Mouse (Mus musculus) urinary bladder, postnatal 10 days (tissue): ENCODE results near the gene Mycbp.
"Not testable (repeated sequence)": the region's sequence is repeated elsewhere in the genome, so short reads cannot be mapped to it uniquely, and the experiment has no call there.

ENCODE experiments used
- DNase-seq: peaks from one replicate; pipeline ENCODE4 v3.0.0; 2022; ENCODE audit warnings: low spot score

The Mycbp gene

GRCm38 (mm10) chr4:123940878-123941277 is 36.2 kb downstream of the Mycbp start:
- DNase-seq = not testable (repeated sequence)

DNA sequence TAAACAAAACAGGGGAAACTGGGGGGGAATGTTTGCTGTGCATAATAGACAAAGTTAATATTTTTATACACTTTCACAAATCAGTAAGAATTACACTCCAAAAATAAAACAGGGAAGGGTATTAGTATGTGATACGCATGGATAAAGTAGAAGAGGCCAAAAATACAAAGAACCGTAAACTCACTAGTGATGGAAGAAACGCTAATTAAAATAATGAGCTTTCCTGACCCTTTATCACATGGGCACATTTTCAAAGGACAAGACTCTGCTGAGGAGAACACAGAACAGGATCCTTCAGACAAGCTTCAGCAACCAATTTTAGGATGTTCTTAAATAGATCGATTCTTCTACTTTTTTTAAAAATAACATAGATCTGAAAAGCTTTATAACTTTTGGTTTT is 42.1 kb downstream of the Mycbp start:
- DNase-seq = no peak

GRCm38 (mm10) chr4:123947149-123947548 is 42.5 kb downstream of the Mycbp start:
- no peak for DNase-seq

DNA sequence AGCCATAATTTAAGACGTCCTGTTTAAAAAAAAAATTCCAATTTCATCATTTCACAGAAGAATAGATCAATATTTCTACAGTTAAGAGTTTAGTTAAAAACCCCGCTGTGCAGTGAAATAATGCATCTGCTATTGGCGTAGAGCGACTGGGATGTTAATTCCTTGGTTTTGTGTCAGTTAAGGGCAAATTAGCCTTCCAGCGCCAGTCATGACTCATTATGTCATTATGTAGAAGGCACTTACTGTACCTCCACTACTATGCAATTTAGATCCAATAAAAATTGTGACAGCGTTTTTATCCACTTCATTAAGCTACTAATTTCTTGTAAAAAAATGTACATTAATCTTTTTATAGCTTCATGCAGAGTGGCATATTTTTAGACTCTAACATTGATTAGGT is 44.3 kb downstream of the Mycbp start:
- no peak for DNase-seq

DNA sequence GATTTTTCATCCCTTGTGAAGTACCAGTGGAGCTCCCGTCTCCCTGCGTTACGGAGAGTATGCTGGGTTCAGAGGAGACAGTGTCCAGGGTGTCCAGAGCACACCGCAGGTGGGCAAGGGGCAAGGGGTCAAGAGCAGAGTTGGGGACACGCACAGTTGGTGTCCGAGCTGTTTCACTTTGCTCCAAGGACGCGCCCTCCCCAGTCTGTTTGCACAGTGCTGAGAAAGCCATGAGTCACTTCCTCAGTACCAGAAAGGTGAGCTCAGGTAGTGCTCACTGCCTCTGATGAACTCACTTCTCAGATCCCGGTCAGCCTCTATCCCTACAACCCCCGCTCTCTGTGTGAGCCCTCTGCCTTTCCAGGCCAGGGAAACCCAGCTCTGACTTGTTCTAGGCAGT is 45.0 kb downstream of the Mycbp start:
- DNase-seq = no peak

DNA sequence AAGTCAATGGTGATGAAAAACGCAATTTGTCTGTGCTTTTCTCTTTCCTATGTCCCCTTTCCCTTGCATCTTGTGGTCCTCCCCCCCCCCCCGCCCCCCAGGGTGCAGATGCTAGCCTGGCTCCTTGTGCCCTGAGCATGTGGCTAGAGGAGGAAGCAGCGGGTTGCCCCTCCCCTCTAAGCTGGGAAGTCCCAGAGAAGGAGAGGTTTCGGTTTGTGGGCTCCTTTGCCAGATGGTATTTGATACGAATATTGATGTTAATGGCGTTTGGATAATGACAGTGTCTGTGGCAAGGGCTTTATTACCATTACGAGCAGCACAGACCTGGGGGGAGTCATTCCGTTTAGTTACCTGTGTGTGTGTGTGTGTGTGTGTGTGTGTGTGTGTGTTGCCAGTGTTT is 47.4 kb downstream of the Mycbp start:
- DNase-seq = no peak

DNA sequence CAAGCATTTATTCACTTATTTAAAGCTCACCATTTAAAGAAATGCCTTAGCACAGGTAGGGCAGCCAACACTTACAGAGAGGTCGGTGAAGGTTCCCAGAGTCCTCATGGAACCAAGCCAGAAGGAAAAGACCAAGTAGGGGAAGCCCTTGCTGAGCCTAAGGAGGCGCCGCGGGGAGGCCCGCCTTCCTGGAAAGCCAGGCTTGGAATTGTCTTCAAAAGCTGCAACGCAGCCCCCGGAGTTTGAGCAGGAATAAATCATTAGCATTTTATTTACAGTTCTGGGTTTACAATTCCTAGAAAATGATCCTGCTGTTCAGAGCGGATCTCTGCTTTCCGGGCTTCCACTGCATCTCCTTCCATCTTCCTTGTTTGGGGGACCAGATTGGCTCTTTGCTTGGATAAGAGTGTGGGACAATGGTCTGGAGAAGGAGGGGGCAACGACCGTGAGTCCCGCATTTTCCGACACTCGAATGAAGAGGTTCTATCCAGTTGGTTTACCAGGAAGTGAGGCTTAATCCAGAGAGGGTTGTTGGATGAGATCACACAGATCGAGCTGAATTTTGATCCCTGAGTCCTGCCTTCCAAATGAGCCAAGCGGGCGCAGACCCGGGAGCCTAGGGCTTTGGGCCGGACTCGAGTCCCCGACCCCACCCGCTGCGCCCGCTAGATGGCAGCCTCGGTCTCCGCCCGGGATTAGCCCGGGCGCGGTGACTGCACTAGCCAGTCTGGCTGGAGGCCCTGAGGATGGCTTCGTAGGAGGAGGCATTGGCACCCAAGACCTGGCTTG is 52.3 kb downstream of the Mycbp start:
- peak; percentile 18 for DNase-seq

- no peak for DNase-seq
Measured at GRCm38 (mm10) chr4:123957492-123957808, 52.8 kb downstream of the Mycbp start.

DNA sequence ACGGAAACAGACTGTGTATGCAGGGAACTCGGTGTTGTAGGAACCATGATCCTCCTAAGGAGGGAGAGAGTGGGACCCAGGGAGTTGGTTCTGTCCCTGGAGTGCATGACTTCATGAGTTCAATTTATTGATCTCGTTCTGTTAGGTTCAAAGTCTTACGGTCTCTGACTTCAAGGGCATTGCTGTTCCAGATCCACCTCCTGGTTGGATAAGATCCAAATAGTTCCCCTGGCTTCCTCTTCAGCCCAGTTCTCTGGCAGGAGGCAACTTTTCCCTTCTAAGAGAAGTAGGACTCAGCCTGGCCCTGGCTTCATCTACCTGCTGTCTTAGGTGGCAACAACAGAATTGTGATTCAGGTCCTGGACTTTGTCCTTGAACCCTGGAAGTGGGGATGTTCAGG is 53.3 kb downstream of the Mycbp start:
- no peak for DNase-seq

GRCm38 (mm10) chr4:123960955-123961354 is 56.3 kb downstream of the Mycbp start:
- no peak for DNase-seq
